Mouse (Mus musculus) heart, embryonic 13.5 days (tissue): ENCODE results near the gene Fam19a5. TPM values are rescaled to one million over a fixed set of nuclear protein-coding genes. Genes with fewer than 3 reads are reported as not detected.

Experiments
- ATAC-seq: fragments of 200-750 bp; cut with Nextera tagmentation; 2 replicates; pipeline ENCODE4 v1.8.0; 2017; ENCODE audit warnings: moderate TSS enrichment; ENCODE audit not compliant: insufficient number of reproducible peaks, low FRiP score, low TSS enrichment; ENCODE audit errors: extremely low read depth
- H3K27ac ChIP-seq: fragments of 300-500 bp; sonication (generic); replicated peaks from 2 replicates; pipeline ENCODE4 v1.5.1; 2015; ENCODE audit warnings: moderate library complexity, mild to moderate bottlenecking, inconsistent platforms
- H3K27me3 ChIP-seq: fragments of 300-500 bp; sonication (generic); replicated peaks from 2 replicates; pipeline ENCODE4 v1.6.1; 2015; ENCODE audit warnings: mild to moderate bottlenecking, inconsistent platforms
- H3K36me3 ChIP-seq: fragments of 300-500 bp; sonication (generic); 2 replicates; pipeline ENCODE4 v1.6.1; 2015; ENCODE audit warnings: mild to moderate bottlenecking, inconsistent platforms
- H3K4me1 ChIP-seq: fragments of 300-500 bp; sonication (generic); 2 replicates; pipeline ENCODE4 v1.6.1; 2015; ENCODE audit warnings: inconsistent platforms
- H3K4me2 ChIP-seq: fragments of 300-500 bp; sonication (generic); 2 replicates; pipeline ENCODE4 v1.6.1; 2015; ENCODE audit warnings: inconsistent platforms, mild to moderate bottlenecking, moderate library complexity
- H3K4me3 ChIP-seq: fragments of 300-500 bp; sonication (generic); 2 replicates; pipeline ENCODE4 v1.5.1; 2015; ENCODE audit warnings: moderate library complexity, mild to moderate bottlenecking, inconsistent platforms
- H3K9ac ChIP-seq: fragments of 300-500 bp; sonication (generic); 2 replicates; pipeline ENCODE4 v1.6.1; 2015; ENCODE audit warnings: inconsistent platforms, mild to moderate bottlenecking, moderate library complexity
- H3K9me3 ChIP-seq: fragments of 300-500 bp; sonication (generic); 2 replicates; pipeline ENCODE4 v1.6.1; 2016; ENCODE audit warnings: inconsistent platforms
- WGBS: fragments of 180-500 bp; shearing (Covaris S2); methylation state at CpG from one replicate; pipeline ENCODE4 v1.1.7; 2015; ENCODE audit warnings: mixed read lengths; 5-methylcytosine and 5-hydroxymethylcytosine counted together
- polyA plus RNA-seq: library from polyadenylated mRNA; unstranded; fragments of >200 nt; fragmentation: Nextera tagmentation; extraction: Ambion mirVana; gene quantifications from 2 replicates; pipeline ENCODE4 v1.2.1, GENCODE M21; 2015

Gene Fam19a5
- polyA plus RNA-seq, 1 experiment from 2014 or later, result 0.37 TPM

GRCm38 (mm10) chr15:87636407-87636806 is 92.3 kb downstream of the Fam19a5 start:
- H3K9ac ChIP-seq, result no peak overlapping the region
- no peak overlapping the region for H3K27ac ChIP-seq
- H3K27me3 ChIP-seq, result no peaks in the 10 kb centered on the region
- no peak overlapping the region for H3K4me2 ChIP-seq
- no peak for ATAC-seq
- H3K4me3 ChIP-seq, result no peak overlapping the region
- no peaks in the 10 kb centered on the region for H3K9me3 ChIP-seq
- 54% methylated on average over 4 of the region's 4 CpGs for WGBS
- no peaks in the 10 kb centered on the region for H3K4me1 ChIP-seq
- H3K36me3 ChIP-seq, result no peaks in the 10 kb centered on the region

- ATAC-seq, result no peak
- no peaks in the 10 kb centered on the region for H3K36me3 ChIP-seq
- no peaks in the 10 kb centered on the region for H3K27me3 ChIP-seq
- no peak overlapping the region for H3K27ac ChIP-seq
- H3K9me3 ChIP-seq, result no peaks in the 10 kb centered on the region
- no peak overlapping the region for H3K4me2 ChIP-seq
- no peak overlapping the region for H3K4me3 ChIP-seq
- no peak overlapping the region for H3K9ac ChIP-seq
- H3K4me1 ChIP-seq, result no peaks in the 10 kb centered on the region
Measured at GRCm38 (mm10) chr15:87637234-87637633, 93.1 kb downstream of the Fam19a5 start.

GRCm38 (mm10) chr15:87638270-87638669 is 94.2 kb downstream of the Fam19a5 start:
- no peaks in the 10 kb centered on the region for H3K9me3 ChIP-seq
- WGBS, result 74% methylated on average over 11 of the region's 11 CpGs
- H3K4me1 ChIP-seq, result no peaks in the 10 kb centered on the region
- H3K36me3 ChIP-seq, result no peaks in the 10 kb centered on the region
- H3K4me3 ChIP-seq, result no peak overlapping the region
- no peak for ATAC-seq
- H3K27me3 ChIP-seq, result no peaks in the 10 kb centered on the region
- H3K4me2 ChIP-seq, result no peak overlapping the region
- H3K27ac ChIP-seq, result no peak overlapping the region
- H3K9ac ChIP-seq, result no peak overlapping the region

- Histone ChIP-seq H3K36me3 (no peaks in the 10 kb centered on the region), H3K9ac (no peak overlapping the region), H3K4me3 (no peak overlapping the region), H3K4me2 (no peak overlapping the region), H3K27ac (no peak overlapping the region), H3K27me3 (no peaks in the 10 kb centered on the region), H3K4me1 (peaks cover 9% of the 10 kb centered on the region), H3K9me3 (no peaks in the 10 kb centered on the region)
- no peak for ATAC-seq
- 66% methylated on average over 5 of the region's 5 CpGs for WGBS
Measured at GRCm38 (mm10) chr15:87646313-87647061, 102.4 kb downstream of the Fam19a5 start.

GRCm38 (mm10) chr15:87649651-87650050 is 105.6 kb downstream of the Fam19a5 start:
- no peak for ATAC-seq
- H3K4me2 ChIP-seq, result no peak overlapping the region
- no peaks in the 10 kb centered on the region for H3K36me3 ChIP-seq
- peaks cover 9% of the 10 kb centered on the region for H3K4me1 ChIP-seq
- no peak overlapping the region for H3K9ac ChIP-seq
- H3K9me3 ChIP-seq, result no peaks in the 10 kb centered on the region
- no peak overlapping the region for H3K4me3 ChIP-seq
- no peak overlapping the region for H3K27ac ChIP-seq
- 78% methylated on average over 2 of the region's 2 CpGs for WGBS
- H3K27me3 ChIP-seq, result no peaks in the 10 kb centered on the region

- no peak for ATAC-seq
Measured at GRCm38 (mm10) chr15:87654551-87654950, 110.5 kb downstream of the Fam19a5 start.

GRCm38 (mm10) chr15:87656496-87657155 is 112.5 kb downstream of the Fam19a5 start:
- Histone ChIP-seq H3K9me3 (no peaks in the 10 kb centered on the region), H3K36me3 (no peaks in the 10 kb centered on the region), H3K4me1 (no peaks in the 10 kb centered on the region), H3K4me3 (no peak overlapping the region), H3K27me3 (no peaks in the 10 kb centered on the region), H3K9ac (no peak overlapping the region), H3K4me2 (no peak overlapping the region), H3K27ac (no peak overlapping the region)
- ATAC-seq, result no peak
- 73% methylated on average over 20 of the region's 20 CpGs for WGBS

More at GRCm38 (mm10) chr15:87654551-87654950, 110.5 kb downstream of the Fam19a5 start:
- H3K27ac ChIP-seq, result no peak overlapping the region
- H3K36me3 ChIP-seq, result no peaks in the 10 kb centered on the region
- WGBS, result 53% methylated on average over 6 of the region's 6 CpGs
- H3K4me3 ChIP-seq, result no peak overlapping the region
- no peaks in the 10 kb centered on the region for H3K9me3 ChIP-seq
- H3K4me2 ChIP-seq, result no peak overlapping the region
- no peaks in the 10 kb centered on the region for H3K27me3 ChIP-seq
- H3K4me1 ChIP-seq, result no peaks in the 10 kb centered on the region
- H3K9ac ChIP-seq, result no peak overlapping the region

- no peaks in the 10 kb centered on the region for H3K36me3 ChIP-seq
- no peak overlapping the region for H3K4me3 ChIP-seq
- no peak overlapping the region for H3K9ac ChIP-seq
- ATAC-seq, result no peak
- 48% methylated on average over 6 of the region's 6 CpGs for WGBS
- H3K4me1 ChIP-seq, result no peaks in the 10 kb centered on the region
- H3K4me2 ChIP-seq, result no peak overlapping the region
- H3K27ac ChIP-seq, result no peak overlapping the region
- no peaks in the 10 kb centered on the region for H3K9me3 ChIP-seq
- no peaks in the 10 kb centered on the region for H3K27me3 ChIP-seq
Measured at GRCm38 (mm10) chr15:87659729-87660128, 115.6 kb downstream of the Fam19a5 start.

- WGBS, result 78% methylated on average over 7 of the region's 7 CpGs
- H3K27me3 ChIP-seq, result no peaks in the 10 kb centered on the region
- H3K27ac ChIP-seq, result no peak overlapping the region
- no peak overlapping the region for H3K4me2 ChIP-seq
- no peaks in the 10 kb centered on the region for H3K9me3 ChIP-seq
- no peak for ATAC-seq
- H3K4me1 ChIP-seq, result no peaks in the 10 kb centered on the region
- H3K36me3 ChIP-seq, result no peaks in the 10 kb centered on the region
- no peak overlapping the region for H3K9ac ChIP-seq
- no peak overlapping the region for H3K4me3 ChIP-seq
Measured at GRCm38 (mm10) chr15:87661954-87662353, 117.9 kb downstream of the Fam19a5 start.

GRCm38 (mm10) chr15:87666041-87666750 is 122.1 kb downstream of the Fam19a5 start:
- no peak for ATAC-seq
- no peaks in the 10 kb centered on the region for H3K4me1 ChIP-seq
- no peaks in the 10 kb centered on the region for H3K9me3 ChIP-seq
- no peak overlapping the region for H3K9ac ChIP-seq
- H3K4me2 ChIP-seq, result no peak overlapping the region
- WGBS, result 86% methylated on average over 13 of the region's 13 CpGs
- no peak overlapping the region for H3K27ac ChIP-seq
- H3K27me3 ChIP-seq, result no peaks in the 10 kb centered on the region
- no peaks in the 10 kb centered on the region for H3K36me3 ChIP-seq
- no peak overlapping the region for H3K4me3 ChIP-seq

GRCm38 (mm10) chr15:87667416-87667815 is 123.3 kb downstream of the Fam19a5 start:
- H3K36me3 ChIP-seq, result no peaks in the 10 kb centered on the region
- no peak for ATAC-seq
- H3K4me1 ChIP-seq, result no peaks in the 10 kb centered on the region
- WGBS, result 75% methylated on average over 7 of the region's 7 CpGs
- H3K27ac ChIP-seq, result no peak overlapping the region
- no peaks in the 10 kb centered on the region for H3K9me3 ChIP-seq
- H3K9ac ChIP-seq, result no peak overlapping the region
- no peaks in the 10 kb centered on the region for H3K27me3 ChIP-seq
- H3K4me3 ChIP-seq, result no peak overlapping the region
- H3K4me2 ChIP-seq, result no peak overlapping the region
